Mouse (Mus musculus): ENCODE data around the gene Khdc1b. TPM values are rescaled to one million over a fixed set of nuclear protein-coding genes. Genes with fewer than 3 reads are reported as not detected.

Khdc1b gene
- total and polyA plus RNA-seq, 2 experiments: not detected

GRCm38 (mm10) chr1:21425654-21426053 lies 42.3 kb downstream of the Khdc1b start:
- 79% methylated on average over 2 of the region's 2 CpGs for WGBS
- TF ChIP-seq POLR2A (IDR thresholded peaks at IDR 0.05; ENCODE audit: extremely low read depth, insufficient read depth, low read length) (no peak), CTCF (IDR thresholded peaks at IDR 0.05; ENCODE audit: low read depth, low read length) (no peak)
- no peak overlapping the region for H3K9ac ChIP-seq (ENCODE audit: low read depth, low read length)
- H3K36me3 ChIP-seq (ENCODE audit: control insufficient read depth, insufficient read depth, low read length): no peaks in the 10 kb centered on the region
- no peaks in the 10 kb centered on the region for H3K4me1 ChIP-seq (ENCODE audit: control insufficient read depth, insufficient read depth, low read length)
- no peaks in the 10 kb centered on the region for H3K27me3 ChIP-seq (ENCODE audit: control insufficient read depth, insufficient read depth, low read length)
- no peaks in the 10 kb centered on the region for H3K79me2 ChIP-seq (ENCODE audit: control insufficient read depth, insufficient read depth, low read length)
- H3K4me3 ChIP-seq (ENCODE audit: insufficient read depth, low read depth, low read length): no peak overlapping the region
- H3K27ac ChIP-seq (replicated peaks; ENCODE audit: insufficient read depth, low read depth, low read length): no peak overlapping the region
- no peak for DNase-seq (ENCODE audit: extremely low read depth, low read depth, low spot score)

DNA sequence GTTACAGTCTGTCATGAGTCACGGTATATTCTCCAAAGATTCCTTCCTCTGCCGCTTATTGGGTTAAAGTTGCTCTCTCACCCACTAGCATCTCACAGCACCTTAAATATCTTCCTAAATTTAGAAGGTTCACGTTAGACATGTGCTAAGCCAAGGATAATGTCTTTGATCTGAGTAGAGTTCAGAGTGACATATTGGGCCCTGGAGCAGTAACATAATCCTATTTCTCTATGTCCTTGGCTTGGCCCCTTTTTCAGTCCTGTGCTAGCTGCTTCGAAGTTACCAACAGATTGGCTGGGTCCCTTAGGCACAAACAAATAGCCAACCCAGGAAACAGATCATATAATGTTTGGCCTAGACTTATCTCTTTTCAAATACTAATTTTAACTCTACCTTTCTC lies 44.7 kb downstream of the Khdc1b start:
- 88% methylated on average over 4 of the region's 4 CpGs for WGBS
- H3K27me3 ChIP-seq (ENCODE audit: control insufficient read depth, insufficient read depth, low read length): no peaks in the 10 kb centered on the region
- no peak overlapping the region for H3K9ac ChIP-seq (ENCODE audit: low read depth, low read length)
- no peaks in the 10 kb centered on the region for H3K79me2 ChIP-seq (ENCODE audit: control insufficient read depth, insufficient read depth, low read length)
- no peaks in the 10 kb centered on the region for H3K4me1 ChIP-seq (ENCODE audit: control insufficient read depth, insufficient read depth, low read length)
- TF ChIP-seq POLR2A (IDR thresholded peaks at IDR 0.05; ENCODE audit: extremely low read depth, insufficient read depth, low read length): no peak
- TF ChIP-seq CTCF (IDR thresholded peaks at IDR 0.05; ENCODE audit: low read depth, low read length): no peak
- H3K36me3 ChIP-seq (ENCODE audit: control insufficient read depth, insufficient read depth, low read length): no peaks in the 10 kb centered on the region
- H3K27ac ChIP-seq (replicated peaks; ENCODE audit: insufficient read depth, low read depth, low read length): no peak overlapping the region
- no peak for DNase-seq (ENCODE audit: extremely low read depth, low read depth, low spot score)
- no peak overlapping the region for H3K4me3 ChIP-seq (ENCODE audit: insufficient read depth, low read depth, low read length)

DNA sequence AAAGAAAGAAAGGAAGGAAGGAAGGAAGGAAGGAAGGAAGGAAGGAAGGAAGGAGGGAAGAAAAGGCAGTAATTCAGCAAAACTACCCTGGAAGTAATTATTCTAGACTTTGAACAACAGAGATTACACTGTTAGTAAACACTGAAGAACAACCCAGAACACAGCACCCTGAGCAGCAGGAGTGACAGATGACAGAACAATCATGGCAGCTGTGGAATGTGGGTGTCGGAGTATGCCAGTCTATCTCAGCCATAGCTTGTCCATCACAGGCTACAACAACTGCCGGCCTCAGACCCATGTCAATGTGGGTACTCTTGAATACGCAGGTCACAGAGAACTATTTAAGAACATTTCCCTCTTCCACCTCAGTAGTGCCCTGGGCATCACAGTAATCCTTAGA lies 48.3 kb downstream of the Khdc1b start:
- H3K27me3 ChIP-seq (ENCODE audit: control insufficient read depth, insufficient read depth, low read length): no peaks in the 10 kb centered on the region
- no peak overlapping the region for H3K9ac ChIP-seq (ENCODE audit: low read depth, low read length)
- no peak overlapping the region for H3K27ac ChIP-seq (replicated peaks; ENCODE audit: insufficient read depth, low read depth, low read length)
- 86% methylated on average over 3 of the region's 3 CpGs for WGBS
- no peak overlapping the region for H3K4me3 ChIP-seq (ENCODE audit: insufficient read depth, low read depth, low read length)
- TF ChIP-seq POLR2A (IDR thresholded peaks at IDR 0.05; ENCODE audit: extremely low read depth, insufficient read depth, low read length) (no peak), CTCF (IDR thresholded peaks at IDR 0.05; ENCODE audit: low read depth, low read length) (no peak)
- no peaks in the 10 kb centered on the region for H3K36me3 ChIP-seq (ENCODE audit: control insufficient read depth, insufficient read depth, low read length)
- H3K79me2 ChIP-seq (ENCODE audit: control insufficient read depth, insufficient read depth, low read length): no peaks in the 10 kb centered on the region
- no peak for DNase-seq (ENCODE audit: extremely low read depth, low read depth, low spot score)
- no peaks in the 10 kb centered on the region for H3K4me1 ChIP-seq (ENCODE audit: control insufficient read depth, insufficient read depth, low read length)

- 68% methylated on average over 3 of the region's 3 CpGs for WGBS
- DNase-seq (ENCODE audit: extremely low read depth, low read depth, low spot score): no peak
Measured at GRCm38 (mm10) chr1:21434853-21435252, 51.5 kb downstream of the Khdc1b start.

More at GRCm38 (mm10) chr1:21434853-21435252, 51.5 kb downstream of the Khdc1b start:
- Histone ChIP-seq H3K36me3 (ENCODE audit: control insufficient read depth, insufficient read depth, low read length) (no peaks in the 10 kb centered on the region), H3K4me3 (ENCODE audit: insufficient read depth, low read depth, low read length) (no peak overlapping the region), H3K27me3 (ENCODE audit: control insufficient read depth, insufficient read depth, low read length) (no peaks in the 10 kb centered on the region), H3K79me2 (ENCODE audit: control insufficient read depth, insufficient read depth, low read length) (no peaks in the 10 kb centered on the region), H3K27ac (replicated peaks; ENCODE audit: insufficient read depth, low read depth, low read length) (no peak overlapping the region), H3K9ac (ENCODE audit: low read depth, low read length) (no peak overlapping the region), H3K4me1 (ENCODE audit: control insufficient read depth, insufficient read depth, low read length) (no peaks in the 10 kb centered on the region)
- TF ChIP-seq CTCF (IDR thresholded peaks at IDR 0.05; ENCODE audit: low read depth, low read length) (no peak), POLR2A (IDR thresholded peaks at IDR 0.05; ENCODE audit: extremely low read depth, insufficient read depth, low read length) (no peak)

Other genes starting within 250 kb of the Khdc1b start
- gene Tmem14a, start 165.0 kb upstream of the Khdc1b start, total RNA-seq (2014; rRNA removed): 6.2 and 8.1 TPM in 2 replicates
- 3.0 and 3.8 TPM in 2 replicates for gene Tmem14a, start 165.0 kb upstream of the Khdc1b start, polyA plus RNA-seq (2012; rRNA removed)
- gene Gsta3, start 143.0 kb upstream of the Khdc1b start, total RNA-seq (2014; rRNA removed): 1,830 and 2,301 TPM in 2 replicates
- 586 and 693 TPM in 2 replicates for gene Gsta3, start 143.0 kb upstream of the Khdc1b start, polyA plus RNA-seq (2012; rRNA removed)
- gene Khdc1a, start 33.9 kb upstream of the Khdc1b start, total RNA-seq (2014; rRNA removed): not detected in 2 replicates
- gene Khdc1a, start 33.9 kb upstream of the Khdc1b start, polyA plus RNA-seq (2012; rRNA removed): not detected in 2 replicates
- gene Khdc1c, start 15.2 kb upstream of the Khdc1b start, total RNA-seq (2014; rRNA removed): not detected in 2 replicates
- not detected in 2 replicates for gene Khdc1c, start 15.2 kb upstream of the Khdc1b start, polyA plus RNA-seq (2012; rRNA removed)